ENCODE assay signal across 14 mouse cellular contexts in the genomic region with DNA sequence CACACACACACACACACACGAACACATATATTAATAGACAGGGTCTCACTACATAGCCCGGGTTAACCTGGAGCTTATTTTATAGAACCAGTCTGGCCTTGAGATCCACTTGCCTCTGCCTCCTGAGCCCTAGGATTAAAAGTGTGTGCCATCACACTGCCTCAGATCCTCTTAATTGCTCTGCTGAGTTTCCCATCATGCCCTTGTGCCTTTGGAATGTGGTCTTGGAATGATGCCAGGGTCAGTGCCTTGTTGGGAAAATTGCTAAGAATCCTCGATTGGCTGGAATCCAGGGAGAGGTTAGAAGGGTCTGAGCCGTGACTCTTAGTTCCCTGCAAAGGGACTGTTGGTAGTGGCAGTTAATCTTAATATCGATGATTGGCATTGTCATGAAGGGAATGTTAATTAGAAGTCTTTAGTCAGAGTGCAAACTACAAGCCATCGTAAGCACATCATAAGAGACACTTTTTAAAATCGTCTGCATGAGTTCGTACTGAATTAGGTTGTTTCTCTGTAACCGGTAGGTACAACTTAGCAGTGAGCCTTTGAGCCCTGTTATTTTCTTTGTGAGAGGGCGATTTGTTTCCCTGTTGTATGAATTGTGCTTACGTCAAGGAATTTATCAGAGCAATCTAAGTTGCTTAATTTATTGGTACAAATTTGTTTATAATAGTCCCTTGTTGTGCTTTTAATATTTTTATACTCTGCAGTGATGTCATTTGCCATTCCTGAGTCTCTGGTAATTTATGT.
DNase-seq lines count a peak whose midpoint lies in the region; ATAC-seq and TF ChIP-seq lines count a peak whose summit lies in the region.
"Had no signal": no experiment of that assay in that cellular context is flagged by ENCODE, and none has a peak within 500 bp of the region (broad histone marks: within the 10 kb centered on the region; RNA-seq: fewer than 3 reads in every experiment).

No protein-coding gene starts in this region.

- peak; percentile 56 for DNase-seq in adrenal gland, postnatal 14 days
- no peak for DNase-seq in adrenal gland, postnatal 4 days (ENCODE audit: low spot score in 2 of 2)
- DNase-seq in kidney, adult 18-20 months = peak; percentile 17
- DNase-seq in hindbrain, postnatal 0 days (ENCODE audit: low spot score) = peak; percentile 21
- DNase-seq in mesoderm, embryonic 11.5 days (ENCODE audit: low read depth, low spot score) = peak; percentile 75
- no peak for DNase-seq in layer of hippocampus, adult 11-12 months (ENCODE audit: low spot score)
- DNase-seq in layer of hippocampus, postnatal 14 days (ENCODE audit: low spot score in 2 of 2) = no peak
- DNase-seq: adrenal gland, adult 8-10 months; cerebellum, adult 9-10 months had no signal

- H3K9ac ChIP-seq in kidney, embryonic 16.5 days (replicated peaks; ENCODE audit: low read length) = no peak overlapping the region
- H3K9ac ChIP-seq in hindbrain, postnatal 0 days (replicated peaks; ENCODE audit: low read length) = no peak overlapping the region
- H3K9ac ChIP-seq: limb, embryonic 15.5 days had no signal

- no peaks in the 10 kb centered on the region for H3K27me3 ChIP-seq in kidney, embryonic 16.5 days (ENCODE audit: insufficient read depth, low read length)
- no peaks in the 10 kb centered on the region for H3K27me3 ChIP-seq in hindbrain, postnatal 0 days (ENCODE audit: insufficient read depth, low read length)
- H3K27me3 ChIP-seq: limb, embryonic 15.5 days; megakaryocyte, embryonic 14.5 days had no signal

- H3K36me3 ChIP-seq in kidney, embryonic 16.5 days (ENCODE audit: insufficient read depth, low read length) = no peaks in the 10 kb centered on the region
- H3K36me3 ChIP-seq in hindbrain, postnatal 0 days (ENCODE audit: insufficient read depth, low read length) = no peaks in the 10 kb centered on the region
- H3K36me3 ChIP-seq: limb, embryonic 15.5 days had no signal

- H3K4me1 ChIP-seq in kidney, embryonic 16.5 days (ENCODE audit: insufficient read depth, low read length) = peaks cover 7% of the 10 kb centered on the region
- peaks cover 9% of the 10 kb centered on the region; the same call in 1 of the 2 replicates for H3K4me1 ChIP-seq in hindbrain, postnatal 0 days (ENCODE audit: insufficient read depth, low read length)
- H3K4me1 ChIP-seq: limb, embryonic 15.5 days; megakaryocyte, embryonic 14.5 days had no signal

- no peak overlapping the region for H3K27ac ChIP-seq in kidney, embryonic 16.5 days (ENCODE audit: low read length)
- no peak overlapping the region for H3K27ac ChIP-seq in hindbrain, postnatal 0 days
- H3K27ac ChIP-seq: limb, embryonic 15.5 days had no signal

- WGBS in kidney, embryonic 16.5 days = 59% methylated on average over 11 of the region's 11 CpGs
- WGBS in hindbrain, postnatal 0 days = 53% methylated on average over 11 of the region's 11 CpGs

- H3K9me3 ChIP-seq in kidney, embryonic 16.5 days (ENCODE audit: low read length) = no peaks in the 10 kb centered on the region
- no peaks in the 10 kb centered on the region for H3K9me3 ChIP-seq in hindbrain, postnatal 0 days (ENCODE audit: low read length)
- H3K9me3 ChIP-seq: limb, embryonic 15.5 days had no signal

- no peak overlapping the region for H3K4me2 ChIP-seq in kidney, embryonic 16.5 days (replicated peaks; ENCODE audit: low read depth, low read length)
- no peak overlapping the region for H3K4me2 ChIP-seq in hindbrain, postnatal 0 days (ENCODE audit: low read depth, low read length)
- H3K4me2 ChIP-seq: heart, embryonic 11.5 days; limb, embryonic 15.5 days had no signal

- no peak for ATAC-seq in kidney, embryonic 16.5 days (ENCODE audit: low FRiP score, low TSS enrichment)
- ATAC-seq in hindbrain, postnatal 0 days = no peak
- ATAC-seq: intestine, embryonic 16.5 days had no signal

- no peak overlapping the region for H3K4me3 ChIP-seq in kidney, embryonic 16.5 days (ENCODE audit: low read length)
- no peak overlapping the region for H3K4me3 ChIP-seq in hindbrain, postnatal 0 days (ENCODE audit: low read length)
- H3K4me3 ChIP-seq: limb, embryonic 15.5 days; megakaryocyte, embryonic 14.5 days had no signal

- TF ChIP-seq CTCF in hindbrain, postnatal 0 days (IDR thresholded peaks at IDR 0.05; ENCODE audit: low read depth) = no peak

Comparison
In these comparisons a context has a peak if more than half of its experiments do, and no peak if none do; other contexts are left out.
1. DNase-seq: peak in adrenal gland, postnatal 14 days (single experiment), kidney, adult 18-20 months (single experiment), hindbrain, postnatal 0 days (single experiment) and mesoderm, embryonic 11.5 days (single experiment); none in adrenal gland, postnatal 4 days (0 of 2), layer of hippocampus, adult 11-12 months (single experiment) and layer of hippocampus, postnatal 14 days (0 of 2).